Mouse (Mus musculus): ENCODE measurements around the gene Tnik. TPM values are rescaled to one million over a fixed set of nuclear protein-coding genes. Genes with fewer than 3 reads are reported as not detected.

Gene Tnik
- polyA plus RNA-seq, 1 experiment from 2014 or later: 7.1 TPM

GRCm38 (mm10) chr3:28388540-28388939, 125.5 kb downstream of the Tnik start:
- Histone ChIP-seq H3K9ac (no peak overlapping the region), H3K27ac (no peak overlapping the region), H3K4me2 (no peak overlapping the region), H3K4me1 (no peaks in the 10 kb centered on the region), H3K4me3 (no peak overlapping the region), H3K27me3 (no peaks in the 10 kb centered on the region), H3K9me3 (no peaks in the 10 kb centered on the region), H3K36me3 (no peaks in the 10 kb centered on the region)
- 90% methylated on average over 3 of the region's 3 CpGs for WGBS
- ATAC-seq (ENCODE audit: insufficient number of reproducible peaks, low FRiP score, low TSS enrichment, low read depth): no peak

GRCm38 (mm10) chr3:28390183-28390582, 127.2 kb downstream of the Tnik start:
- no peak overlapping the region for H3K4me3 ChIP-seq
- no peak overlapping the region for H3K4me2 ChIP-seq
- H3K9me3 ChIP-seq: no peaks in the 10 kb centered on the region
- 87% methylated on average over 2 of the region's 2 CpGs for WGBS
- ATAC-seq (ENCODE audit: insufficient number of reproducible peaks, low FRiP score, low TSS enrichment, low read depth): no peak
- H3K27ac ChIP-seq: no peak overlapping the region
- no peaks in the 10 kb centered on the region for H3K27me3 ChIP-seq
- no peaks in the 10 kb centered on the region for H3K36me3 ChIP-seq
- H3K9ac ChIP-seq: no peak overlapping the region
- H3K4me1 ChIP-seq: no peaks in the 10 kb centered on the region

GRCm38 (mm10) chr3:28392542-28392941, 129.5 kb downstream of the Tnik start:
- Histone ChIP-seq H3K36me3 (no peaks in the 10 kb centered on the region), H3K4me3 (no peak overlapping the region), H3K9ac (no peak overlapping the region), H3K27ac (no peak overlapping the region), H3K4me2 (no peak overlapping the region), H3K4me1 (no peaks in the 10 kb centered on the region), H3K9me3 (no peaks in the 10 kb centered on the region), H3K27me3 (no peaks in the 10 kb centered on the region)
- ATAC-seq (ENCODE audit: insufficient number of reproducible peaks, low FRiP score, low TSS enrichment, low read depth): no peak

GRCm38 (mm10) chr3:28398781-28399180, 135.8 kb downstream of the Tnik start:
- ATAC-seq (ENCODE audit: insufficient number of reproducible peaks, low FRiP score, low TSS enrichment, low read depth): no peak
- no peaks in the 10 kb centered on the region for H3K9me3 ChIP-seq
- H3K4me2 ChIP-seq: no peak overlapping the region
- no peaks in the 10 kb centered on the region for H3K27me3 ChIP-seq
- H3K9ac ChIP-seq: no peak overlapping the region
- 84% methylated on average over 1 of the region's 1 CpGs for WGBS
- H3K4me3 ChIP-seq: no peak overlapping the region
- no peaks in the 10 kb centered on the region for H3K36me3 ChIP-seq
- H3K27ac ChIP-seq: no peak overlapping the region
- no peaks in the 10 kb centered on the region for H3K4me1 ChIP-seq

- H3K4me1 ChIP-seq: no peaks in the 10 kb centered on the region
- no peaks in the 10 kb centered on the region for H3K27me3 ChIP-seq
- no peak overlapping the region for H3K27ac ChIP-seq
- H3K36me3 ChIP-seq: no peaks in the 10 kb centered on the region
- no peak overlapping the region for H3K9ac ChIP-seq
- no peak overlapping the region for H3K4me2 ChIP-seq
- no peak overlapping the region for H3K4me3 ChIP-seq
- no peaks in the 10 kb centered on the region for H3K9me3 ChIP-seq
- ATAC-seq (ENCODE audit: insufficient number of reproducible peaks, low FRiP score, low TSS enrichment, low read depth): no peak
- WGBS: 85% methylated on average over 9 of the region's 9 CpGs
Measured at GRCm38 (mm10) chr3:28399593-28400216, 136.7 kb downstream of the Tnik start.

GRCm38 (mm10) chr3:28401335-28401734, 138.3 kb downstream of the Tnik start:
- no peaks in the 10 kb centered on the region for H3K9me3 ChIP-seq
- H3K9ac ChIP-seq: no peak overlapping the region
- H3K4me2 ChIP-seq: no peak overlapping the region
- ATAC-seq (ENCODE audit: insufficient number of reproducible peaks, low FRiP score, low TSS enrichment, low read depth): no peak
- H3K4me3 ChIP-seq: no peak overlapping the region
- H3K4me1 ChIP-seq: no peaks in the 10 kb centered on the region
- whole genome bisulfite sequencing: 74% methylated on average over 9 of the region's 9 CpGs
- H3K27ac ChIP-seq: no peak overlapping the region
- no peaks in the 10 kb centered on the region for H3K36me3 ChIP-seq
- H3K27me3 ChIP-seq: no peaks in the 10 kb centered on the region

GRCm38 (mm10) chr3:28402221-28402620, 139.2 kb downstream of the Tnik start:
- WGBS: 66% methylated on average over 6 of the region's 6 CpGs
- Histone ChIP-seq H3K4me3 (no peak overlapping the region), H3K27ac (no peak overlapping the region), H3K9me3 (no peaks in the 10 kb centered on the region), H3K4me2 (no peak overlapping the region), H3K27me3 (no peaks in the 10 kb centered on the region), H3K4me1 (no peaks in the 10 kb centered on the region), H3K36me3 (no peaks in the 10 kb centered on the region), H3K9ac (no peak overlapping the region)
- no peak for ATAC-seq (ENCODE audit: insufficient number of reproducible peaks, low FRiP score, low TSS enrichment, low read depth)

GRCm38 (mm10) chr3:28405391-28405790, 142.4 kb downstream of the Tnik start:
- Histone ChIP-seq H3K27me3 (no peaks in the 10 kb centered on the region), H3K36me3 (no peaks in the 10 kb centered on the region), H3K27ac (no peak overlapping the region), H3K4me2 (no peak overlapping the region), H3K4me3 (no peak overlapping the region), H3K9me3 (no peaks in the 10 kb centered on the region), H3K4me1 (no peaks in the 10 kb centered on the region), H3K9ac (no peak overlapping the region)
- 60% methylated on average over 2 of the region's 2 CpGs for WGBS
- ATAC-seq (ENCODE audit: insufficient number of reproducible peaks, low FRiP score, low TSS enrichment, low read depth): no peak

GRCm38 (mm10) chr3:28408859-28409459, 145.9 kb downstream of the Tnik start:
- Histone ChIP-seq H3K27ac (no peak overlapping the region; the same call in 1 of the 2 replicates), H3K4me3 (no peak overlapping the region), H3K36me3 (no peaks in the 10 kb centered on the region), H3K9ac (no peak overlapping the region), H3K4me1 (no peaks in the 10 kb centered on the region), H3K9me3 (no peaks in the 10 kb centered on the region), H3K27me3 (no peaks in the 10 kb centered on the region), H3K4me2 (no peak overlapping the region)
- peak; percentile 85 for ATAC-seq (ENCODE audit: insufficient number of reproducible peaks, low FRiP score, low TSS enrichment, low read depth)
- 48% methylated on average over 12 of the region's 12 CpGs for WGBS

- Histone ChIP-seq H3K9me3 (no peaks in the 10 kb centered on the region), H3K36me3 (no peaks in the 10 kb centered on the region), H3K27me3 (no peaks in the 10 kb centered on the region), H3K4me3 (no peak overlapping the region), H3K27ac (no peak overlapping the region), H3K4me1 (no peaks in the 10 kb centered on the region), H3K4me2 (no peak overlapping the region), H3K9ac (no peak overlapping the region)
- no peak for ATAC-seq (ENCODE audit: insufficient number of reproducible peaks, low FRiP score, low TSS enrichment, low read depth)
- 77% methylated on average over 3 of the region's 3 CpGs for WGBS
Measured at GRCm38 (mm10) chr3:28410269-28410668, 147.3 kb downstream of the Tnik start.

GRCm38 (mm10) chr3:28415986-28416385, 153.0 kb downstream of the Tnik start:
- 36% methylated on average over 2 of the region's 2 CpGs for WGBS
- Histone ChIP-seq H3K27me3 (no peaks in the 10 kb centered on the region), H3K9me3 (no peaks in the 10 kb centered on the region), H3K4me2 (no peak overlapping the region), H3K4me1 (peaks cover 6% of the 10 kb centered on the region; the same call in 1 of the 2 replicates), H3K9ac (no peak overlapping the region), H3K36me3 (no peaks in the 10 kb centered on the region), H3K27ac (no peak overlapping the region), H3K4me3 (no peak overlapping the region)
- ATAC-seq (ENCODE audit: insufficient number of reproducible peaks, low FRiP score, low TSS enrichment, low read depth): peak; percentile 69; the same call in 1 of the 2 replicates

- Histone ChIP-seq H3K36me3 (no peaks in the 10 kb centered on the region), H3K27ac (no peak overlapping the region), H3K9ac (no peak overlapping the region), H3K4me3 (no peak overlapping the region), H3K9me3 (no peaks in the 10 kb centered on the region), H3K4me2 (no peak overlapping the region), H3K4me1 (peaks cover 6% of the 10 kb centered on the region; the same call in 1 of the 2 replicates), H3K27me3 (no peaks in the 10 kb centered on the region)
- no peak for ATAC-seq (ENCODE audit: insufficient number of reproducible peaks, low FRiP score, low TSS enrichment, low read depth)
- 76% methylated on average over 5 of the region's 5 CpGs for WGBS
Measured at GRCm38 (mm10) chr3:28417091-28417715, 154.2 kb downstream of the Tnik start.

Measured in limb, embryonic 15.5 days (tissue).